Mouse (Mus musculus) myocyte (in vitro differentiated cells): ENCODE measurements around the gene Anapc4.

Experiments used
- CEBPB ChIP-seq: IDR thresholded peaks from 2 replicates; pipeline ENCODE4 v1.6.1; 2011; ENCODE audit warnings: mild to moderate bottlenecking, moderate library complexity; ENCODE audit not compliant: poor library complexity, insufficient read depth, severe bottlenecking
- MAX ChIP-seq: IDR thresholded peaks from one replicate; pipeline ENCODE4 v1.6.1; 2011; ENCODE audit warnings: low read depth, mild to moderate bottlenecking, control low read depth
- POLR2A ChIP-seq: IDR thresholded peaks from one replicate; pipeline ENCODE4 v1.6.1; 2011; ENCODE audit warnings: low read depth, mild to moderate bottlenecking, control low read depth, moderate library complexity; ENCODE audit not compliant: insufficient read length
- TCF12 ChIP-seq: IDR thresholded peaks from one replicate; pipeline ENCODE4 v1.6.1; 2011; ENCODE audit warnings: mild to moderate bottlenecking, control low read depth; ENCODE audit not compliant: poor library complexity, insufficient read depth, severe bottlenecking

DNA sequence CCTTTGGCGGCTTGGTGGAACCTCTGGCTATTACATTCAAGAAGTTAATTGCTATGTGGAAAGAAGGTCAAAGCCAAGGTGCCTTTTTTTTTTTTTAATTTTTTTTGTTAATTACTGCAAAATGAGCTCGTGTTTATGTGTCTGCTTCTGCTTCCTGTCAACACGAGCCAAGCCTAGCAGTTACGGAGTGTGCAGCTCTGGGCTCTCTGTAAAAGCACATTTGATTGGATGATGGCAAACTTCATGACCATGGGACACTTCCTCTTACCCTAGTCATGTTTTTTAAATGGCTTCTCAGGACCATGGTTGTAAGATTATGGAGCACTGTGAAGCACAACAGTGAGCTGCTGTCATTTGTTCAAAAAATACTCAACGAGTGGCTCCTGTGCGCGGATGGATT, 26.8 kb upstream of the Anapc4 start:
- TF ChIP-seq MAX, result no peak
- TF ChIP-seq TCF12, result no peak
- no peak for TF ChIP-seq POLR2A
- no peak for TF ChIP-seq CEBPB
